Mouse (Mus musculus): ENCODE data around the gene Hspa1a.

- TF ChIP-seq GATA1 (IDR thresholded peaks at IDR 0.05; ENCODE audit: borderline replicate concordance, low read length): no peak
- TF ChIP-seq FLI1 (IDR thresholded peaks at IDR 0.05; ENCODE audit: low read length): no peak
These were observed 12.3 kb upstream of the Hspa1a start for GRCm38 (mm10) chr17:34984218-34984617.

Data from megakaryocyte, embryonic 14.5 days (primary cell).